Mouse (Mus musculus) spleen, postnatal 10 days (tissue): Measurements from ENCODE around the gene Rorc.

ENCODE experiments used
- DNase-seq, 2 experiments: peaks; one replicate each; pipeline ENCODE4 v3.0.0; 2021 to 2022; ENCODE audit warnings: low spot score in 2 of 2

Rorc gene

DNA sequence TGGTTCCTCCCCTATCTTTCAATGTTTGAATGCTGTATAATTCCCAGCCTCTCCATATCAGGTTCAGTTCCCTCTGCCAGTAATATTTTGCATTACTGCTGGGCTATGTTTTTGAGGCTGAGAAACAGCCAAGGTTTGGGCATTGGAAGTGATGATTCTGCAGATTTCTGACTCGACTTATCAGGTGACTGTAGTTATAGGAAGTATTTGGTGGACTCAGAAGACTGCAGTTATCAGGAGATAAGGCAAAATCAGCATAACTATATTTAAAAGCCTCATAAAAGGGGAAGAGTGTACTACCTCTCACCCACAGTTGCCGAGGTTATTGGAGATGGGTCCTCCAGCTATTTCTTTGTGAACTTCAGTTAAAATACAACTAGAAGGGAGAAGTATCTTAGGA lies 58.4 kb downstream of the Rorc start:
- no peak for DNase-seq

- no peak for DNase-seq
Observed at GRCm38 (mm10) chr3:94434305-94434704, 61.7 kb downstream of the Rorc start.

- no peak for DNase-seq
Observed at GRCm38 (mm10) chr3:94436420-94436819, 63.8 kb downstream of the Rorc start.

- DNase-seq: no peak
Observed at GRCm38 (mm10) chr3:94441182-94441581, 68.6 kb downstream of the Rorc start.

- peak; percentile 96 to 97 for DNase-seq
Observed at GRCm38 (mm10) chr3:94442951-94443596, 70.5 kb downstream of the Rorc start, which contains the start of gene Mrpl9. Gene Mrpl9 (plus strand): TSS chr3:94443318.

- no peak for DNase-seq
Observed at GRCm38 (mm10) chr3:94443597-94443964, 71.0 kb downstream of the Rorc start, which contains the start of gene Oaz3. Gene Oaz3 (minus strand): TSS chr3:94443915.
